Mouse (Mus musculus) ES-E14 (cell line): ENCODE data around the gene Rab36.

ENCODE experiments used
- CHD2 ChIP-seq: IDR thresholded peaks from 2 replicates; pipeline ENCODE4 v1.6.1; 2014; ENCODE audit warnings: mild to moderate bottlenecking, low read depth, low read length, inconsistent platforms
- ZNF384 ChIP-seq: IDR thresholded peaks from 2 replicates; pipeline ENCODE4 v1.6.1; 2012; ENCODE audit warnings: low read depth, low read length, inconsistent platforms

DNA sequence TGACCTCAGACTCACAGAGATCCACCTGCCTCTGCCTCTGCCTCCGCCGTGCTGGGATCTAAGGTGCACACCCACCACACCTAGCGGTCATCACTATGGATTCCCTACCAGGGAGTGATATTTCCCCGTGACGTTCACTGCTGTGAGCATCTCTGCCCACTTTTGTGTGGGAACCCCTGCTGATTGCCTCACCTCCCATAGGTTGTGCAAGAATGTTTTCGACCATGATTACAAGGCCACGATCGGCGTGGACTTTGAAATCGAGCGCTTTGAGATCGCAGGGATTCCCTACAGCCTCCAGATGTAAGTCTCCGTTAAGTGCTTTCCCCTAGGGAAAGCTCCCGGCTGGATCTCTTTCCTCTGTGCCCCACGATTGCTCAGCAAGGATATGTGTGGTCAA, 9.0 kb downstream of the Rab36 start:
- TF ChIP-seq CHD2 (no peak), ZNF384 (no peak)
